Mouse (Mus musculus) forebrain, embryonic 11.5 days (tissue): Measurements from ENCODE around the gene Mup11. TPM values are rescaled to one million over a fixed set of nuclear protein-coding genes. Genes with fewer than 3 reads are reported as not detected.
"Not testable (repeated sequence)": the region's sequence is repeated elsewhere in the genome, so short reads cannot be mapped to it uniquely, and the experiment has no call there.

Source experiments
- ATAC-seq: fragments of 200-750 bp; cut with Nextera tagmentation; replicated peaks from 2 replicates; pipeline ENCODE4 v1.8.0; 2017; ENCODE audit warnings: moderate TSS enrichment; ENCODE audit not compliant: low FRiP score
- DNase-seq: peaks from one replicate; pipeline ENCODE4 v3.0.0-alpha.2; 2017; ENCODE audit warnings: low spot score
- H3K27ac ChIP-seq: fragments of 300-500 bp; sonication (generic); 2 replicates; pipeline ENCODE4 v1.5.1; 2014; ENCODE audit warnings: low read depth, low read length
- H3K27me3 ChIP-seq: fragments of 300-500 bp; sonication (generic); 2 replicates; pipeline ENCODE4 v1.6.1; 2014; ENCODE audit warnings: mild to moderate bottlenecking, low read length, mixed read lengths; ENCODE audit not compliant: control insufficient read depth, insufficient read depth
- H3K36me3 ChIP-seq: fragments of 300-500 bp; sonication (generic); 2 replicates; pipeline ENCODE4 v1.6.1; 2014; ENCODE audit warnings: mild to moderate bottlenecking, low read length, moderate library complexity, mixed read lengths; ENCODE audit not compliant: control insufficient read depth, insufficient read depth
- H3K4me1 ChIP-seq: fragments of 300-500 bp; sonication (generic); replicated peaks from 2 replicates; pipeline ENCODE4 v1.6.1; 2014; ENCODE audit warnings: low read length, mixed read lengths; ENCODE audit not compliant: control insufficient read depth, insufficient read depth
- H3K4me2 ChIP-seq: fragments of 300-500 bp; sonication (generic); 2 replicates; pipeline ENCODE4 v1.6.1; 2014; ENCODE audit warnings: low read depth, mild to moderate bottlenecking, low read length, moderate library complexity, mixed read lengths; ENCODE audit not compliant: severe bottlenecking
- H3K4me3 ChIP-seq: fragments of 300-500 bp; sonication (generic); 2 replicates; pipeline ENCODE4 v1.5.1; 2014; ENCODE audit warnings: low read depth, low read length
- H3K9ac ChIP-seq: fragments of 300-500 bp; sonication (generic); 2 replicates; pipeline ENCODE4 v1.6.1; 2014; ENCODE audit warnings: low read length
- H3K9me3 ChIP-seq: fragments of 300-500 bp; sonication (generic); 2 replicates; pipeline ENCODE4 v1.6.1; 2016; ENCODE audit warnings: low read length, mixed read lengths; ENCODE audit not compliant: control insufficient read depth
- WGBS: fragments of 180-500 bp; shearing (Covaris S2); extraction: QIAGEN DNeasy Blood & Tissue Kit; methylation state at CpG from one replicate; pipeline ENCODE4 v1.1.7; 2014; 5-methylcytosine and 5-hydroxymethylcytosine counted together
- polyA plus RNA-seq: library from polyadenylated mRNA; unstranded; fragments of >200 nt; fragmentation: Nextera tagmentation; extraction: Ambion mirVana; gene quantifications from 2 replicates; pipeline ENCODE4 v1.2.1, GENCODE M21; 2014

Mup11 gene
- not detected in 2 replicates for polyA plus RNA-seq

DNA sequence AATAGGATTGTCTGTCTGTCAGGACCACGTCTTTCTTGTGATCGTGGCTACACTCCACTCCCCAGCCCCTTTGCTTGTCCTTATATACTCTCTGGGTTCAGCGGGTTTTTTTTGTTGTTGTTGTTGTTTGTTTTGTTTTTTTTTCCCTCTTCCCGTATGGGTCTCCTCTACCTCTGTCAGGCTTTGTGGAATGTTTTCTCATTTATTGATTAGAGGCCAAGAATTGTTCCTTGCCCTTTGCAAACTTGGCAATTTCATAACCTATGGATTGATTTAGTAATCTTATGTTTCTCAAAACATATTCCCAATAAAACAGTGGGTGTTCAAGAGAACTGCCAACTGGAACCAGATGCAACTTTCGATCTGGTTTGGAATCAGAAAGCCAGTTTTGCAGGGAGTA, at the start of gene Mup11:
TSS of gene Mup11 (minus strand) at position 101 of the 400 bp plus-strand sequence.
- DNase-seq, H3K27me3 ChIP-seq, ATAC-seq, H3K9ac ChIP-seq, H3K36me3 ChIP-seq, H3K9me3 ChIP-seq, H3K4me2 ChIP-seq, H3K27ac ChIP-seq, H3K4me3 ChIP-seq, H3K4me1 ChIP-seq: not testable (repeated sequence)
- 84% methylated on average over 3 of the region's 5 CpGs for WGBS

Other genes with a start within 250 kb of the Mup11 start
- gene Mup9, start 240.5 kb downstream of the Mup11 start, polyA plus RNA-seq, result not detected in 2 replicates
- gene Mup1, start 160.5 kb downstream of the Mup11 start, polyA plus RNA-seq, result not detected in 2 replicates
- not detected in 2 replicates for gene Mup10, start 80.2 kb downstream of the Mup11 start, polyA plus RNA-seq
- gene Mup12, start 78.9 kb upstream of the Mup11 start, polyA plus RNA-seq, result not detected in 2 replicates
- not detected in 2 replicates for gene Mup22, start 159.1 kb upstream of the Mup11 start, polyA plus RNA-seq